Mouse (Mus musculus): ENCODE results near the gene Ap5m1. TPM values are rescaled to one million over a fixed set of nuclear protein-coding genes. Genes with fewer than 3 reads are reported as not detected.

Gene Ap5m1
- total RNA-seq, 2 experiments from 2014 or later: 8.3 to 8.5 TPM

- DNase-seq: peak; percentile 67
- intact Hi-C loops (cut with DNase I; ENCODE audit: low total_unique reads): loop anchor here (5.0 kb wide), 1 partner anchor 751 kb away; no protein-coding TSS in a partner anchor
Measured at GRCm38 (mm10) chr14:49118381-49118780, 52.5 kb downstream of the Ap5m1 start.

- intact Hi-C loops (cut with DNase I; ENCODE audit: low total_unique reads): no loop called here
- DNase-seq: no peak
Measured at GRCm38 (mm10) chr14:49121723-49122122, 55.8 kb downstream of the Ap5m1 start.

GRCm38 (mm10) chr14:49127162-49127779 lies 61.4 kb downstream of the Ap5m1 start:
- intact Hi-C loops (cut with DNase I; ENCODE audit: low total_unique reads): no loop called here
- no peak for DNase-seq

GRCm38 (mm10) chr14:49128544-49129263 lies 62.8 kb downstream of the Ap5m1 start:
- intact Hi-C loops (cut with DNase I; ENCODE audit: low total_unique reads): no loop called here
- no peak for DNase-seq

DNA sequence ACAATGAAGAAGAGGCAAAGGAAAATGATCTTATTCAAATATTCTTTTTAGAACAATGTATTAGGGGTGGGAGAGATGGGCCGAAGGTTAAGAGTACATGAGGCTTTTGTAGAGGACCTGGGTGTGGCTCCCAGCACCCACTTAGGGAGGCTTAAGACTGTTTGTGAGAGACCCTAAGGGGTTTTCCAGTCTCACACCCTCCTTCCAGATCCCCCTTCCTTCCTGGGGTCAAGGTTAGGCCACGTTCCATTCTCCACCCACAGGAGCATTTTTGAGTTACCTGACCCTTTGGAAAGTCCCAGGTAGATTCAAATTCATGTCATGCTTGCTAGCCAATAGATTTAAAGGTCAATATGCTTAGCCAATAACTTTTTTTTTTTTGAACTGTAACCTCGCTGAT lies 66.5 kb downstream of the Ap5m1 start:
- no peak for DNase-seq
- intact Hi-C loops (cut with DNase I; ENCODE audit: low total_unique reads): no loop called here

- DNase-seq: no peak
- intact Hi-C loops (cut with DNase I; ENCODE audit: low total_unique reads): no loop called here
Measured at GRCm38 (mm10) chr14:49138171-49138570, 72.3 kb downstream of the Ap5m1 start.

GRCm38 (mm10) chr14:49140756-49141155 lies 74.9 kb downstream of the Ap5m1 start:
- intact Hi-C loops (cut with DNase I; ENCODE audit: low total_unique reads): no loop called here

More at GRCm38 (mm10) chr14:49140756-49141155, 74.9 kb downstream of the Ap5m1 start:
- no peak for DNase-seq

Other genes with a start within 250 kb of the Ap5m1 start
- 10 to 100 TPM; 16.2 to 20.6 TPM for gene Exoc5, start 556 bp downstream of the Ap5m1 start, total RNA-seq (2021)
- gene Naa30, start 106.1 kb downstream of the Ap5m1 start, total RNA-seq (2021): 10 to 100 TPM; 17.1 to 21.4 TPM
- not detected for gene ccdc198, start 179.4 kb downstream of the Ap5m1 start, total RNA-seq (2021)